Mouse (Mus musculus) T-helper 1 cell (primary cell): ENCODE measurements around the gene Pgap1.

Experiments
- in situ Hi-C: fragments of 300-600 bp; cut with MboI, MseI; formaldehyde crosslinking; loops from one replicate; pipeline ENCODE4 v1.15.1; 2025; ENCODE audit warnings: high pct_unique_total_duplicates

Gene Pgap1

GRCm38 (mm10) chr1:54557301-54558229 lies at the start of gene Pgap1:
Pgap1 (minus strand) TSS chr1:54557684.
- in situ Hi-C loops = no loop called here

- in situ Hi-C loops = no loop called here
Observed at GRCm38 (mm10) chr1:54606936-54607335, 49.5 kb upstream of the Pgap1 start.

- in situ Hi-C loops = no loop called here
Observed at GRCm38 (mm10) chr1:54601692-54602091, 44.2 kb upstream of the Pgap1 start.

GRCm38 (mm10) chr1:54600275-54600674 lies 42.8 kb upstream of the Pgap1 start:
- in situ Hi-C loops = no loop called here

GRCm38 (mm10) chr1:54597594-54598217 lies 40.2 kb upstream of the Pgap1 start:
- in situ Hi-C loops = no loop called here

- in situ Hi-C loops = no loop called here
Observed at GRCm38 (mm10) chr1:54596151-54596550, 38.7 kb upstream of the Pgap1 start.

GRCm38 (mm10) chr1:54587076-54587475 lies 29.6 kb upstream of the Pgap1 start:
- in situ Hi-C loops = no loop called here

GRCm38 (mm10) chr1:54585971-54586555 lies 28.6 kb upstream of the Pgap1 start:
- in situ Hi-C loops = no loop called here

GRCm38 (mm10) chr1:54585278-54585846 lies 27.9 kb upstream of the Pgap1 start:
- in situ Hi-C loops = no loop called here

GRCm38 (mm10) chr1:54584588-54585277 lies 27.2 kb upstream of the Pgap1 start:
- in situ Hi-C loops = no loop called here

GRCm38 (mm10) chr1:54578358-54579184 lies 21.1 kb upstream of the Pgap1 start:
- in situ Hi-C loops = no loop called here

- in situ Hi-C loops = no loop called here
Observed at GRCm38 (mm10) chr1:54569102-54569501, 11.6 kb upstream of the Pgap1 start.

- in situ Hi-C loops = no loop called here
Observed at GRCm38 (mm10) chr1:54563923-54564322, 6.4 kb upstream of the Pgap1 start.

- in situ Hi-C loops = no loop called here
Observed at GRCm38 (mm10) chr1:54556586-54557221, 780 bp downstream of the Pgap1 start.

- in situ Hi-C loops = no loop called here
Observed at GRCm38 (mm10) chr1:54555364-54556140, 1.9 kb downstream of the Pgap1 start.

GRCm38 (mm10) chr1:54552621-54553020 lies 4.9 kb downstream of the Pgap1 start:
- in situ Hi-C loops = no loop called here

GRCm38 (mm10) chr1:54545200-54545599 lies 12.3 kb downstream of the Pgap1 start:
- in situ Hi-C loops = no loop called here

GRCm38 (mm10) chr1:54542920-54543319 lies 14.6 kb downstream of the Pgap1 start:
- in situ Hi-C loops = no loop called here

GRCm38 (mm10) chr1:54531170-54531569 lies 26.3 kb downstream of the Pgap1 start:
- in situ Hi-C loops = no loop called here
